Mouse (Mus musculus): ENCODE data around the gene Mcoln3. TPM values are rescaled to one million over a fixed set of nuclear protein-coding genes. Genes with fewer than 3 reads are reported as not detected.

Gene Mcoln3
- polyA plus RNA-seq, 1 experiment from 2014 or later, result 0.08 TPM

- no peak overlapping the region for H3K4me3 ChIP-seq (replicated peaks)
- no peak overlapping the region for H3K27ac ChIP-seq (replicated peaks)
- H3K9ac ChIP-seq, result no peak overlapping the region
- no peak overlapping the region for H3K4me2 ChIP-seq
- H3K4me1 ChIP-seq (replicated peaks), result no peaks in the 10 kb centered on the region
- 42% methylated on average over 2 of the region's 2 CpGs for WGBS (ENCODE audit: insufficient replicate concordance)
- no peaks in the 10 kb centered on the region for H3K9me3 ChIP-seq (replicated peaks)
- ATAC-seq (ENCODE audit: insufficient read depth), result no peak
- no peaks in the 10 kb centered on the region for H3K36me3 ChIP-seq (replicated peaks)
- H3K27me3 ChIP-seq, result no peaks in the 10 kb centered on the region
Observed at GRCm38 (mm10) chr3:146135417-146135816, 18.2 kb downstream of the Mcoln3 start.

- WGBS (ENCODE audit: insufficient replicate concordance), result 24% methylated on average over 10 of the region's 10 CpGs
- H3K27ac ChIP-seq (replicated peaks), result no peak overlapping the region
- no peak overlapping the region for H3K4me2 ChIP-seq
- no peaks in the 10 kb centered on the region for H3K4me1 ChIP-seq (replicated peaks)
- no peak for ATAC-seq (ENCODE audit: insufficient read depth)
- no peak overlapping the region for H3K4me3 ChIP-seq (replicated peaks)
- no peak overlapping the region for H3K9ac ChIP-seq
- no peaks in the 10 kb centered on the region for H3K27me3 ChIP-seq
- no peaks in the 10 kb centered on the region for H3K9me3 ChIP-seq (replicated peaks)
- H3K36me3 ChIP-seq (replicated peaks), result no peaks in the 10 kb centered on the region
Observed at GRCm38 (mm10) chr3:146136422-146136821, 19.2 kb downstream of the Mcoln3 start.

- Histone ChIP-seq H3K9me3 (replicated peaks) (no peaks in the 10 kb centered on the region), H3K4me1 (replicated peaks) (no peaks in the 10 kb centered on the region), H3K27ac (replicated peaks) (no peak overlapping the region), H3K9ac (no peak overlapping the region), H3K4me3 (replicated peaks) (no peak overlapping the region), H3K36me3 (replicated peaks) (no peaks in the 10 kb centered on the region), H3K4me2 (no peak overlapping the region), H3K27me3 (no peaks in the 10 kb centered on the region)
- no peak for ATAC-seq (ENCODE audit: insufficient read depth)
- WGBS (ENCODE audit: insufficient replicate concordance), result 73% methylated on average over 7 of the region's 7 CpGs
Observed at GRCm38 (mm10) chr3:146140276-146140675, 23.0 kb downstream of the Mcoln3 start.

- Histone ChIP-seq H3K4me3 (replicated peaks) (no peak overlapping the region), H3K9me3 (replicated peaks) (no peaks in the 10 kb centered on the region), H3K27me3 (no peaks in the 10 kb centered on the region; the same call in 1 of the 2 replicates), H3K36me3 (replicated peaks) (no peaks in the 10 kb centered on the region), H3K27ac (replicated peaks) (no peak overlapping the region), H3K4me2 (no peak overlapping the region), H3K9ac (no peak overlapping the region), H3K4me1 (replicated peaks) (no peaks in the 10 kb centered on the region)
- 64% methylated on average over 7 of the region's 7 CpGs for WGBS (ENCODE audit: insufficient replicate concordance)
- no peak for ATAC-seq (ENCODE audit: insufficient read depth)
Observed at GRCm38 (mm10) chr3:146142523-146142922, 25.3 kb downstream of the Mcoln3 start.

- no peaks in the 10 kb centered on the region for H3K36me3 ChIP-seq (replicated peaks)
- peaks cover 15% of the 10 kb centered on the region for H3K27me3 ChIP-seq
- H3K4me1 ChIP-seq (replicated peaks), result peaks cover 4% of the 10 kb centered on the region; the same call in 1 of the 2 replicates
- 45% methylated on average over 5 of the region's 5 CpGs for WGBS (ENCODE audit: insufficient replicate concordance)
- H3K9me3 ChIP-seq (replicated peaks), result no peaks in the 10 kb centered on the region
- ATAC-seq (ENCODE audit: insufficient read depth), result no peak
- no peak overlapping the region for H3K4me2 ChIP-seq
- H3K9ac ChIP-seq, result no peak overlapping the region
- H3K27ac ChIP-seq (replicated peaks), result no peak overlapping the region
- no peak overlapping the region for H3K4me3 ChIP-seq (replicated peaks)
Observed at GRCm38 (mm10) chr3:146145501-146145900, 28.3 kb downstream of the Mcoln3 start.

- H3K4me2 ChIP-seq, result no peak overlapping the region
- H3K36me3 ChIP-seq (replicated peaks), result no peaks in the 10 kb centered on the region
- no peaks in the 10 kb centered on the region for H3K9me3 ChIP-seq (replicated peaks)
- ATAC-seq (ENCODE audit: insufficient read depth), result no peak
- peaks cover 18% of the 10 kb centered on the region for H3K27me3 ChIP-seq
- H3K9ac ChIP-seq, result no peak overlapping the region
- 37% methylated on average over 5 of the region's 5 CpGs for WGBS (ENCODE audit: insufficient replicate concordance)
- no peak overlapping the region for H3K4me3 ChIP-seq (replicated peaks)
- H3K4me1 ChIP-seq (replicated peaks), result peaks cover 4% of the 10 kb centered on the region; the same call in 1 of the 2 replicates
- H3K27ac ChIP-seq (replicated peaks), result no peak overlapping the region
Observed at GRCm38 (mm10) chr3:146146131-146146530, 28.9 kb downstream of the Mcoln3 start.

- H3K9ac ChIP-seq, result no peak within 1 kb of the TSS
Observed at GRCm38 (mm10) chr3:146149156-146150057, 32.2 kb downstream of the Mcoln3 start, which contains the start of gene Mcoln2. TSS of gene Mcoln2 (plus strand) at chr3:146149833.

GRCm38 (mm10) chr3:146150058-146150400 is 32.8 kb downstream of the Mcoln3 start:
- H3K9ac ChIP-seq, result no peak overlapping the region
- peak; percentile 62 for ATAC-seq (ENCODE audit: insufficient read depth)
- H3K4me1 ChIP-seq (replicated peaks), result peaks cover 8% of the 10 kb centered on the region; the same call in 1 of the 2 replicates
- H3K4me3 ChIP-seq (replicated peaks), result peak overlapping the region; percentile 51
- WGBS (ENCODE audit: insufficient replicate concordance), result under 1% methylated on average over 25 of the region's 26 CpGs
- H3K27ac ChIP-seq (replicated peaks), result peak overlapping the region; percentile 24
- peak overlapping the region; percentile 69 for H3K4me2 ChIP-seq
- no peaks in the 10 kb centered on the region for H3K9me3 ChIP-seq (replicated peaks)
- H3K27me3 ChIP-seq, result peaks cover 21% of the 10 kb centered on the region
- no peaks in the 10 kb centered on the region for H3K36me3 ChIP-seq (replicated peaks)

More at GRCm38 (mm10) chr3:146149156-146150057, 32.2 kb downstream of the Mcoln3 start, which contains the start of gene Mcoln2:
- WGBS (ENCODE audit: insufficient replicate concordance), result 8% methylated on average over 34 of the region's 34 CpGs
- Histone ChIP-seq H3K4me1 (replicated peaks) (peaks cover 8% of the 10 kb centered on the region; the same call in 1 of the 2 replicates), H3K27me3 (peaks cover 21% of the 10 kb centered on the region), H3K4me2 (peak within 1 kb of the TSS; percentile 69), H3K4me3 (replicated peaks) (peak within 1 kb of the TSS; percentile 51), H3K9me3 (replicated peaks) (no peaks in the 10 kb centered on the region), H3K36me3 (replicated peaks) (no peaks in the 10 kb centered on the region), H3K27ac (replicated peaks) (peak within 1 kb of the TSS; percentile 24)
- peak; percentile 58 for ATAC-seq (ENCODE audit: insufficient read depth)

- no peak overlapping the region for H3K9ac ChIP-seq
- WGBS (ENCODE audit: insufficient replicate concordance), result 16% methylated on average over 11 of the region's 11 CpGs
- H3K4me2 ChIP-seq, result peak overlapping the region; percentile 69
- peaks cover 8% of the 10 kb centered on the region; the same call in 1 of the 2 replicates for H3K4me1 ChIP-seq (replicated peaks)
- ATAC-seq (ENCODE audit: insufficient read depth), result no peak
- H3K4me3 ChIP-seq (replicated peaks), result peak overlapping the region; percentile 51
- no peaks in the 10 kb centered on the region for H3K36me3 ChIP-seq (replicated peaks)
- H3K27me3 ChIP-seq, result peaks cover 21% of the 10 kb centered on the region
- peak overlapping the region; percentile 24; the same call in 1 of the 2 replicates for H3K27ac ChIP-seq (replicated peaks)
- no peaks in the 10 kb centered on the region for H3K9me3 ChIP-seq (replicated peaks)
Observed at GRCm38 (mm10) chr3:146150560-146150959, 33.3 kb downstream of the Mcoln3 start.

- Histone ChIP-seq H3K27ac (replicated peaks) (no peak overlapping the region), H3K27me3 (peaks cover 21% of the 10 kb centered on the region), H3K4me2 (peak overlapping the region; percentile 69; the same call in 1 of the 2 replicates), H3K9ac (no peak overlapping the region), H3K36me3 (replicated peaks) (no peaks in the 10 kb centered on the region), H3K4me1 (replicated peaks) (peaks cover 11% of the 10 kb centered on the region; the same call in 1 of the 2 replicates), H3K4me3 (replicated peaks) (no peak overlapping the region), H3K9me3 (replicated peaks) (no peaks in the 10 kb centered on the region)
- ATAC-seq (ENCODE audit: insufficient read depth), result no peak
- WGBS (ENCODE audit: insufficient replicate concordance), result 78% methylated on average over 10 of the region's 10 CpGs
Observed at GRCm38 (mm10) chr3:146151328-146151727, 34.1 kb downstream of the Mcoln3 start.

- Histone ChIP-seq H3K27ac (replicated peaks) (no peak overlapping the region), H3K4me2 (no peak overlapping the region), H3K4me3 (replicated peaks) (no peak overlapping the region), H3K4me1 (replicated peaks) (peaks cover 14% of the 10 kb centered on the region; the same call in 1 of the 2 replicates), H3K9ac (no peak overlapping the region), H3K9me3 (replicated peaks) (no peaks in the 10 kb centered on the region), H3K27me3 (peaks cover 21% of the 10 kb centered on the region), H3K36me3 (replicated peaks) (no peaks in the 10 kb centered on the region)
- WGBS (ENCODE audit: insufficient replicate concordance), result 65% methylated on average over 8 of the region's 8 CpGs
- no peak for ATAC-seq (ENCODE audit: insufficient read depth)
Observed at GRCm38 (mm10) chr3:146151755-146152154, 34.5 kb downstream of the Mcoln3 start.
